Mouse (Mus musculus) lung, embryonic 14.5 days (tissue): ENCODE data around the gene Foxa2. TPM values are rescaled to one million over a fixed set of nuclear protein-coding genes. Genes with fewer than 3 reads are reported as not detected.

ENCODE experiments used
- ATAC-seq: fragments of 200-750 bp; cut with Nextera tagmentation; 2 replicates; pipeline ENCODE4 v1.8.0; 2017; ENCODE audit warnings: mild to moderate bottlenecking, moderate TSS enrichment, moderate library complexity; ENCODE audit not compliant: insufficient read depth
- DNase-seq: peaks from one replicate; pipeline ENCODE4 v3.0.0-alpha.2; 2015
- H3K27ac ChIP-seq: fragments of 300-500 bp; sonication (generic); 2 replicates; pipeline ENCODE4 v1.5.1; 2014; ENCODE audit warnings: low read depth, mild to moderate bottlenecking, moderate library complexity
- H3K27me3 ChIP-seq: fragments of 300-500 bp; sonication (generic); 2 replicates; pipeline ENCODE4 v1.6.1; 2014; ENCODE audit warnings: low read length, control low read depth; ENCODE audit not compliant: insufficient read depth
- H3K36me3 ChIP-seq: fragments of 300-500 bp; sonication (generic); 2 replicates; pipeline ENCODE4 v1.6.1; 2014; ENCODE audit warnings: control low read depth; ENCODE audit not compliant: insufficient read depth
- H3K4me1 ChIP-seq: fragments of 300-500 bp; sonication (generic); 2 replicates; pipeline ENCODE4 v1.6.1; 2014; ENCODE audit warnings: antibody characterized with exemption, control low read depth; ENCODE audit not compliant: insufficient read depth
- H3K4me2 ChIP-seq: fragments of 300-500 bp; sonication (generic); 2 replicates; pipeline ENCODE4 v1.6.1; 2014; ENCODE audit warnings: mild to moderate bottlenecking
- H3K4me3 ChIP-seq: fragments of 300-500 bp; sonication (generic); 2 replicates; pipeline ENCODE4 v1.5.1; 2014; ENCODE audit warnings: low read depth, low read length
- H3K9ac ChIP-seq: fragments of 300-500 bp; sonication (generic); 2 replicates; pipeline ENCODE4 v1.6.1; 2014
- H3K9me3 ChIP-seq: fragments of 300-500 bp; sonication (generic); 2 replicates; pipeline ENCODE4 v1.6.1; 2016; ENCODE audit warnings: low read depth, low read length, control low read depth
- CTCF ChIP-seq: IDR thresholded peaks from 2 replicates; pipeline ENCODE4 v1.5.1; 2016; ENCODE audit warnings: antibody characterized with exemption, low read depth
- WGBS: fragments of 180-500 bp; shearing (Covaris S2); extraction: QIAGEN DNeasy Blood & Tissue Kit; methylation state at CpG from one replicate; pipeline ENCODE4 v1.1.7; 2014; 5-methylcytosine and 5-hydroxymethylcytosine counted together
- polyA plus RNA-seq: library from polyadenylated mRNA; unstranded; fragments of >200 nt; fragmentation: Nextera tagmentation; extraction: Ambion mirVana; gene quantifications from 2 replicates; pipeline ENCODE4 v1.2.1, GENCODE M21; 2014

The Foxa2 gene
- polyA plus RNA-seq = 41.5 and 43.2 TPM in 2 replicates

DNA sequence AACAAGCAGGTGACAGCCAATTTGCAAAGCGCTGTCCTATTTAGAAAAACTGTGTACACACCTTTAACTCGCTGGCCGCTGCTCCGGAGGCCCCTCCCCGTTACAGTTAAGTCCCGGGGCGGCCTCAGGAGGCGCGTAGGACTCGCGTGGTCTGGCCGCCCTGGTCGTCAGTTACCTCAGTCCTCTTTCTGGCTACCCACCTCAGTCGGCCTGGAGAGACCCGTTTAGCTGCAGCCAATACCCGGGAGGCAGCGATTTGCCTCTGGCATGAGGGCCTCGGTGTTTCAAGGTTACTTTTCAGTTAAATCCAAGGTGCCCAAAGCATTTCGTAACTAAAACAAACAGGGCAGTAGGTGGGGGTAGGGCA is at the start of gene Foxa2:
Foxa2 (minus strand) TSS at position 171 of the 367 bp plus-strand sequence.
- no peaks in the 10 kb centered on the region for H3K4me1 ChIP-seq
- DNase-seq (no peak), ATAC-seq (peak; percentile 22; the same call in 1 of the 2 replicates)
- H3K36me3 ChIP-seq = 0 out of 2 replicates have a peak, but pooled peaks cover 15% of the 10 kb centered on the region
- peak within 1 kb of the TSS; percentile 97 for H3K27ac ChIP-seq
- H3K4me2 ChIP-seq = peak within 1 kb of the TSS; percentile 59
- peaks cover 94% of the 10 kb centered on the region for H3K27me3 ChIP-seq
- TF ChIP-seq CTCF = no peak
- H3K9ac ChIP-seq = peak within 1 kb of the TSS; percentile 67
- H3K4me3 ChIP-seq = peak within 1 kb of the TSS; percentile 51
- WGBS = 3% methylated on average over 19 of the region's 19 CpGs
- no peaks in the 10 kb centered on the region for H3K9me3 ChIP-seq

DNA sequence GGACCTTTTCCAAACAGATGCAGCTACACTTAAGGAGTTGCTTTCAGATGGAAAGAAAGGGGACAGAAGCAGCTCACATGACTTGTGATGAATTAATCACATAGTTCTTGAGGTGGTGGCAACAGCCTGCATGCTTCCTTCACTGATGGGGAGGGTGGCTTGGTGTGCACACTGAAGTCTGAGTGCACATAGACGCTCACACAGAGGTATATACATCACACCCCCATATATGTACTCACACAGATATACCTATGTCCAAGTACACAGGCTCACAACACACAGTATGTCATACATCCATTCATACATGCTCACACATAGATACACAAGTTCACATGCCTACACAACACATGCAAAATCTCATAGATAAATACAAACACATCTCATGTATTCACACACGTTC is 45.3 kb upstream of the Foxa2 start:
- H3K27ac ChIP-seq = no peak overlapping the region
- 67% methylated on average over 2 of the region's 2 CpGs for WGBS
- no peak for TF ChIP-seq CTCF
- no peak for DNase-seq
- no peak overlapping the region for H3K4me2 ChIP-seq
- peaks cover 5% of the 10 kb centered on the region for H3K4me1 ChIP-seq
- H3K4me3 ChIP-seq = no peak overlapping the region
- H3K36me3 ChIP-seq = no peaks in the 10 kb centered on the region
- peak; percentile 65; the same call in 1 of the 2 replicates for ATAC-seq
- no peaks in the 10 kb centered on the region for H3K9me3 ChIP-seq
- no peaks in the 10 kb centered on the region for H3K27me3 ChIP-seq
- no peak overlapping the region for H3K9ac ChIP-seq

DNA sequence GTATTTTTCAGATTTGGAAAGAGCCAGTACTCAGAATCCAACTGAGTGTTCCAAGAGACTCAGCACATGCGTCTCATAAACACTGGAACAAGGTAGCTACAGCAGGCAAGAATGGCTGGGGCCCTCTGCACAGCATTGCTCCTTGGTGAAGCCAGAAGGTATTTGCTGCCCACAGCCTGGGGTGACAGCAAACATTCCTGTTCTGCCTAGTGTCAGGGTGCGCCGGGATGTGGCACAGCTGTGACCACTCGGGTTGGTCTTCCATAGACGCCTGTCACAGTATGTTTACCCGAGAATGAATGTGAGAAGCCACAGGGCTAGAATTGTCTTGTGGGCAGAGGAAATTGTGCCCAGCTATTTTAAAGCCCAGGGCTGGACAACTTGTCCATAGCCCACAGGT is 44.9 kb upstream of the Foxa2 start:
- 13% methylated on average over 6 of the region's 6 CpGs for WGBS
- H3K27ac ChIP-seq = no peak overlapping the region
- no peak overlapping the region for H3K9ac ChIP-seq
- no peak overlapping the region for H3K4me2 ChIP-seq
- H3K4me1 ChIP-seq = peaks cover 5% of the 10 kb centered on the region
- TF ChIP-seq CTCF = no peak
- no peaks in the 10 kb centered on the region for H3K9me3 ChIP-seq
- H3K4me3 ChIP-seq = no peak overlapping the region
- H3K27me3 ChIP-seq = no peaks in the 10 kb centered on the region
- DNase-seq (peak; percentile 73), ATAC-seq (peak; percentile 89)
- H3K36me3 ChIP-seq = no peaks in the 10 kb centered on the region

DNA sequence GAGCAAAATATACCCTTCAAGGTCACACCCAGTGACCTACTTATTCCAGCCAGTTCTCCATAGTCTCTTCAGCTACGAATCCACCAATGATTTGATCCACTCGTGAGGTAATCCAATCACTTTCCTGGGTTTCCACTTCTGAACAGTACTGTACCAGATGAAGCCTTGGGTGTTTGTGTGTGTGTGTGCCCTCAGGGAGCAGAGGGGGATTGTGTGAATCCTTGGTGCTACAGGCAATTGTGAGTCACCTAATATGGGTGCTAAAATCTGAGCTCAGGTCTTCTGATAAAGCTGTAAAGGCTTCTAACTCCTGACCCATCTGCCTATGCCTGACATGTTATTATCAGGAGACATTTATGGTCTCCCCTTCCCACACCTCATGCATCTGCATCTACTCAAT is 43.3 kb upstream of the Foxa2 start:
- H3K27me3 ChIP-seq = no peaks in the 10 kb centered on the region
- ATAC-seq = no peak
- no peaks in the 10 kb centered on the region for H3K9me3 ChIP-seq
- no peak overlapping the region for H3K27ac ChIP-seq
- no peak overlapping the region for H3K9ac ChIP-seq
- DNase-seq = no peak
- 86% methylated on average over 2 of the region's 2 CpGs for WGBS
- peaks cover 5% of the 10 kb centered on the region for H3K4me1 ChIP-seq
- H3K36me3 ChIP-seq = no peaks in the 10 kb centered on the region
- no peak overlapping the region for H3K4me2 ChIP-seq
- TF ChIP-seq CTCF = no peak
- H3K4me3 ChIP-seq = no peak overlapping the region

DNA sequence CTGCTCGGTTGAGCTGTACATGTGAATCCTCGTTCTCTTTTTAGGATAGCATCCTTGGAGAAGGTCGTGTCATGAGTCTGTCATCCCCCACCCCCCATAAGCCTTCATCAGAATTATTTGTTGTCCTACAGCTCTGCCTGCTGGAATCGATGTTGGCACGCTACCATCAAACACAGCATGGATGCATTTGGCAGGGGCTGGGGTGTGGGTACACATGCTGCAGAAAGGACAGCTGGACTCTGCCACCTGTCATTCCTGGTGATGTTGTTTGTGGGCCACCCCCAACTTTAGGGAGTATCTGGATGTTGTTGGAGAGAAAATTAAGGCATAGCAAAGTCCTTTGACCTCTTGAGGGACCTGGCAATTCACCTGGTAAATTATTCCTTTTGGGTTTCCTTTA is 38.8 kb upstream of the Foxa2 start:
- no peak for ATAC-seq
- Histone ChIP-seq H3K27ac (no peak overlapping the region), H3K4me1 (no peaks in the 10 kb centered on the region), H3K4me3 (no peak overlapping the region), H3K27me3 (no peaks in the 10 kb centered on the region), H3K36me3 (no peaks in the 10 kb centered on the region), H3K9me3 (no peaks in the 10 kb centered on the region), H3K9ac (no peak overlapping the region), H3K4me2 (no peak overlapping the region)
- 59% methylated on average over 5 of the region's 5 CpGs for WGBS
- no peak for TF ChIP-seq CTCF
- no peak for DNase-seq

DNA sequence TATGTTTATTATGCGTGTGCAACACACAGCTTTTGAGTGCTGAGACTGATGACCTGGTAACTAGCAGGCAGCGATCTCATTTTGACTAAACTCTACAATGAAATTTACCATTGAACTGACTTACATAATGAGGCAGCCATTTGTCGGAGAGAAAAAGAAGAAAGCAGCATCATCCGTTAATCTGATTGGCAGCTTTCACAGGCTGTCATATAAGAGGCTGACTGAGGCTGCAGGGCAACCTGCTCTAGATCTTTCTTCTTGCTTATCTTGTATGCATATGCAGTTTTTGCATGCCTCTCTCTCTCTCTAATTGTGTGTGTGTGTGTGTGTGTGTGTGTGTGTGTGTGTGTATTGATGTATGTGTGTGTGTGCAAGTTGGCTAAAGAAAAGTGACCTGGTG is 38.4 kb upstream of the Foxa2 start:
- DNase-seq (no peak), ATAC-seq (no peak)
- Histone ChIP-seq H3K9ac (no peak overlapping the region), H3K27ac (no peak overlapping the region), H3K36me3 (no peaks in the 10 kb centered on the region), H3K4me2 (no peak overlapping the region), H3K9me3 (no peaks in the 10 kb centered on the region), H3K4me1 (no peaks in the 10 kb centered on the region), H3K4me3 (no peak overlapping the region), H3K27me3 (no peaks in the 10 kb centered on the region)
- no peak for TF ChIP-seq CTCF
- 44% methylated on average over 4 of the region's 4 CpGs for WGBS

DNA sequence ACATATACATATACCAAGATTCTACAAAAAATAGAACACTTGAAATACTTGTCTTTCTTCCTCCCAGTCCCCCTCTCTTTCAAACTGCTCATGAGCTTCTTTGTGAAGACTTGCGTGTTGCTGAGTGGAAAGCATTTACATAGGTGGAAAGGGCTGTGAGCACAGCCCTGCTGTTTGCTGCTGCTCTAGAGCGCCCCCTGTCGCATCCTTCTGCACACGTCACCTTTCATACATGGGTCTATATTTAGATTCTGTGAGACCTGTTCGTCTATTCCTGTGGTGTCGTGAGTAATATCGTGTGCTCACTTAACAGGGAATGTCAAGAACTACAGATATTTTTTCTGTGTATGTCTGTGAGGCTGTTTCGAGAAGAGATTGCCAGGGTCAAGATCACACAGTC is 35.5 kb upstream of the Foxa2 start:
- Histone ChIP-seq H3K9me3 (no peaks in the 10 kb centered on the region), H3K36me3 (no peaks in the 10 kb centered on the region), H3K27ac (no peak overlapping the region), H3K4me2 (no peak overlapping the region), H3K9ac (no peak overlapping the region), H3K27me3 (no peaks in the 10 kb centered on the region), H3K4me1 (no peaks in the 10 kb centered on the region), H3K4me3 (no peak overlapping the region)
- DNase-seq (peak; percentile 81), ATAC-seq (peak; percentile 75; the same call in 1 of the 2 replicates)
- 15% methylated on average over 8 of the region's 8 CpGs for WGBS
- TF ChIP-seq CTCF = peak; percentile 84

DNA sequence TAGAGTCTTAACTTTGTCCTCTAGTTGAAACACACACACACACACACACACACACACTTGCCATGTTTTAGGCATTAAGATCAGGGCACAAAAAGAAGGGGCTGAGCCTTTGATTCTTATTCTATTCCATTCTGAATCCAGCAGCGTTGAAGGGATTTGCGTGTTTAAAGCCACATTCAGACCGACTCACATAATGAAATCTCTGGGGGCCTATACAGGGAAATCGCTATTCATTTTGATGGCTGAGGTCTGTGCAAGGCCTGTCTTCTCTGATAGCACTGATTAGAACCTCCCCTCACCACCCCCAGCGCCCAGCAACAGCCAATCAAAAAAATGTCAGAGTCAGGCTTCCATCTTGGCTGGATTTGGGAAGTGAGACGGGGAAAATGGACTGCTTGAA is 13.9 kb upstream of the Foxa2 start:
- DNase-seq (no peak), ATAC-seq (no peak)
- H3K4me2 ChIP-seq = no peak overlapping the region
- WGBS = 71% methylated on average over 6 of the region's 6 CpGs
- H3K9ac ChIP-seq = no peak overlapping the region
- no peaks in the 10 kb centered on the region for H3K9me3 ChIP-seq
- no peak overlapping the region for H3K4me3 ChIP-seq
- no peaks in the 10 kb centered on the region for H3K4me1 ChIP-seq
- H3K36me3 ChIP-seq = no peaks in the 10 kb centered on the region
- TF ChIP-seq CTCF = no peak
- H3K27ac ChIP-seq = no peak overlapping the region
- H3K27me3 ChIP-seq = no peaks in the 10 kb centered on the region
